Mouse (Mus musculus) brown adipose tissue, adult 24 weeks (tissue): Measurements from ENCODE around the gene Serac1. TPM values are rescaled to one million over a fixed set of nuclear protein-coding genes. Genes with fewer than 3 reads are reported as not detected.
"Not testable (repeated sequence)": the region's sequence is repeated elsewhere in the genome, so short reads cannot be mapped to it uniquely, and the experiment has no call there.

Experiments
- H3K27ac ChIP-seq: fragments of 200-500 bp; replicated peaks from 2 replicates; pipeline ENCODE4 v1.5.1; 2012; ENCODE audit warnings: low read depth, mild to moderate bottlenecking, low read length
- H3K4me1 ChIP-seq: fragments of 200-500 bp; 2 replicates; pipeline ENCODE4 v1.6.1; 2012; ENCODE audit warnings: low read length, mixed read lengths; ENCODE audit not compliant: control insufficient read depth, insufficient read depth, insufficient read length
- H3K4me3 ChIP-seq: fragments of 200-500 bp; 2 replicates; pipeline ENCODE4 v1.5.1; 2012; ENCODE audit warnings: low read depth, mild to moderate bottlenecking, low read length, moderate library complexity; ENCODE audit not compliant: insufficient read depth
- polyA plus RNA-seq: library from polyadenylated mRNA; stranded (reverse); fragments of >200 nt; gene quantifications from 2 replicates; pipeline ENCODE4 v1.2.4, GENCODE M21; 2012; ENCODE audit not compliant: missing spikeins, insufficient read depth, insufficient read length

Serac1 gene
- polyA plus RNA-seq, 1 experiment, result 5.0 TPM

GRCm38 (mm10) chr17:6025831-6026230 is 53.7 kb downstream of the Serac1 start:
- Histone ChIP-seq H3K27ac (no peak overlapping the region), H3K4me3 (no peak overlapping the region), H3K4me1 (no peaks in the 10 kb centered on the region)

- 0 out of 2 replicates have a peak overlapping the region, but pooled peaks have one; percentile 32 for H3K27ac ChIP-seq
- H3K4me3 ChIP-seq, H3K4me1 ChIP-seq: not testable (repeated sequence)
These were observed 58.2 kb downstream of the Serac1 start for GRCm38 (mm10) chr17:6021374-6021789.

- peaks cover 2% of the 10 kb centered on the region; the same call in 1 of the 2 replicates for H3K4me1 ChIP-seq
- H3K4me3 ChIP-seq, result no peak overlapping the region
- no peak overlapping the region for H3K27ac ChIP-seq
These were observed 58.9 kb downstream of the Serac1 start for GRCm38 (mm10) chr17:6020636-6021035.

- Histone ChIP-seq H3K4me1 (peaks cover 2% of the 10 kb centered on the region; the same call in 1 of the 2 replicates), H3K27ac (no peak overlapping the region), H3K4me3 (no peak overlapping the region)
These were observed 59.8 kb downstream of the Serac1 start for GRCm38 (mm10) chr17:6019776-6020175.

- peaks cover 2% of the 10 kb centered on the region; the same call in 1 of the 2 replicates for H3K4me1 ChIP-seq
- no peak overlapping the region for H3K27ac ChIP-seq
These were observed 61.2 kb downstream of the Serac1 start for GRCm38 (mm10) chr17:6018348-6018747.

GRCm38 (mm10) chr17:6017268-6017667 is 62.3 kb downstream of the Serac1 start:
- peaks cover 2% of the 10 kb centered on the region; the same call in 1 of the 2 replicates for H3K4me1 ChIP-seq
- H3K4me3 ChIP-seq, result no peak overlapping the region
- no peak overlapping the region for H3K27ac ChIP-seq

More at GRCm38 (mm10) chr17:6018348-6018747, 61.2 kb downstream of the Serac1 start:
- H3K4me3 ChIP-seq, result no peak overlapping the region

GRCm38 (mm10) chr17:6016213-6016780 is 63.2 kb downstream of the Serac1 start:
- H3K27ac ChIP-seq, result peak overlapping the region; percentile 38

GRCm38 (mm10) chr17:6014985-6015384 is 64.6 kb downstream of the Serac1 start:
- H3K4me3 ChIP-seq, result no peak overlapping the region
- peaks cover 2% of the 10 kb centered on the region; the same call in 1 of the 2 replicates for H3K4me1 ChIP-seq
- H3K27ac ChIP-seq, result no peak overlapping the region

More at GRCm38 (mm10) chr17:6016213-6016780, 63.2 kb downstream of the Serac1 start:
- peaks cover 2% of the 10 kb centered on the region; the same call in 1 of the 2 replicates for H3K4me1 ChIP-seq
- no peak overlapping the region for H3K4me3 ChIP-seq

- peaks cover 2% of the 10 kb centered on the region; the same call in 1 of the 2 replicates for H3K4me1 ChIP-seq
- no peak overlapping the region for H3K4me3 ChIP-seq
- no peak overlapping the region for H3K27ac ChIP-seq
These were observed 66.5 kb downstream of the Serac1 start for GRCm38 (mm10) chr17:6013079-6013478.

GRCm38 (mm10) chr17:6009606-6010005 is 69.9 kb downstream of the Serac1 start:
- Histone ChIP-seq H3K4me3 (no peak overlapping the region), H3K27ac (no peak overlapping the region), H3K4me1 (peaks cover 16% of the 10 kb centered on the region)

- H3K4me1 ChIP-seq, result peaks cover 16% of the 10 kb centered on the region
- H3K4me3 ChIP-seq, result no peak overlapping the region
- peak overlapping the region; percentile 71 for H3K27ac ChIP-seq
These were observed 71.0 kb downstream of the Serac1 start for GRCm38 (mm10) chr17:6008590-6008989.

- peak overlapping the region; percentile 35; the same call in 1 of the 2 replicates for H3K27ac ChIP-seq
- H3K4me1 ChIP-seq, result peaks cover 16% of the 10 kb centered on the region
- no peak overlapping the region for H3K4me3 ChIP-seq
These were observed 71.6 kb downstream of the Serac1 start for GRCm38 (mm10) chr17:6007902-6008301.

GRCm38 (mm10) chr17:6007101-6007780 is 72.3 kb downstream of the Serac1 start:
- peak overlapping the region; percentile 39; the same call in 1 of the 2 replicates for H3K27ac ChIP-seq
- peaks cover 16% of the 10 kb centered on the region for H3K4me1 ChIP-seq
- H3K4me3 ChIP-seq, result no peak overlapping the region

- Histone ChIP-seq H3K27ac (peak overlapping the region; percentile 72), H3K4me3 (no peak overlapping the region), H3K4me1 (peaks cover 21% of the 10 kb centered on the region)
These were observed 73.7 kb downstream of the Serac1 start for GRCm38 (mm10) chr17:6005638-6006471.

GRCm38 (mm10) chr17:6005246-6005637 is 74.3 kb downstream of the Serac1 start:
- Histone ChIP-seq H3K4me3 (no peak overlapping the region), H3K27ac (peak overlapping the region; percentile 72), H3K4me1 (peaks cover 23% of the 10 kb centered on the region)
